Mouse (Mus musculus): ENCODE data around the gene Mrps7. TPM values are rescaled to one million over a fixed set of nuclear protein-coding genes. Genes with fewer than 3 reads are reported as not detected.

Gene Mrps7
- polyA plus RNA-seq, 1 experiment from 2014 or later = 103 TPM

DNA sequence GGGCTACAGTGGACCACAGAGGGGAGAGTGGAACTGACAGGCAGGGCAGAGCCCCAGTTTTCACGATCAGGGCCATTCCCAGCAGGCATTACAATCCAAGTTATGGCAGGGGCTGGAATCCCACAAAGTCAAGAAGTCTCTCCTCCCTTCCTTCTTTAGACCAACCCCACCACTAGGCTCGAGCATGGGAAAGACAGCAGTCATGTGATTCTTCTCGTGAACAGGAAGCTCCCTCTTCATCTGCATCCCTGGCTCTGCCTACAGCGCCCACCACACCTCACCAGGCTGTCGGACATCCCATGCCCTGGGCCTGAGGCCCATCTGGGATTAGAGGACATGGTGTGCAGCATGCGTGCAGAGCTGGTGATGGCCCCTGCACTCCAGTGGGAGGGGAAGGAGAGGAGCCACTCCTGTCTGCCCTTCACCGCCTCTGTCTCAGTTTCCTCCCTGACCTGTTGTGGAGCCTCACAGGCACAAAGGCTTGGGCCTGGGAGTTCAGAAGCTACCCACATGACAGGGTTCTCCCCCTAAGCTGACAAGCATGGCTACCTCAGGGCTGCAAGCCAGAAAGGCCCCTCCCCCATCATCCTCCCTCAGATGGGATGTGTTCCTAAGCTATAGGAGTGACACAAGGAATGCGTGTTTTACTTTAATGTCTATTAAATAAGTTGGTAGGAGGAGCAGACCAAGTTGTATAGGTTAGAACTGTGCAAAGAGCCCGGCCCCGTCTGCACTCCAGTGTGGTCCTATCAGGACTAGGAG lies 10.8 kb downstream of the Mrps7 start:
- 85% methylated on average over 10 of the region's 10 CpGs for WGBS
- H3K4me3 ChIP-seq (ENCODE audit: low read length) = no peak overlapping the region
- no peak for ATAC-seq
- no peak overlapping the region for H3K27ac ChIP-seq (ENCODE audit: low read length)
- H3K36me3 ChIP-seq (ENCODE audit: control insufficient read depth, insufficient read depth, low read length) = no peaks in the 10 kb centered on the region
- H3K9me3 ChIP-seq (ENCODE audit: control insufficient read depth, low read length) = no peaks in the 10 kb centered on the region
- H3K9ac ChIP-seq (ENCODE audit: low read depth, low read length) = no peak overlapping the region
- H3K4me2 ChIP-seq (ENCODE audit: low read depth, low read length) = no peak overlapping the region
- H3K4me1 ChIP-seq (ENCODE audit: control insufficient read depth, insufficient read depth, low read length) = peaks cover 15% of the 10 kb centered on the region
- H3K27me3 ChIP-seq (replicated peaks; ENCODE audit: control insufficient read depth, insufficient read depth, low read length) = no peaks in the 10 kb centered on the region

DNA sequence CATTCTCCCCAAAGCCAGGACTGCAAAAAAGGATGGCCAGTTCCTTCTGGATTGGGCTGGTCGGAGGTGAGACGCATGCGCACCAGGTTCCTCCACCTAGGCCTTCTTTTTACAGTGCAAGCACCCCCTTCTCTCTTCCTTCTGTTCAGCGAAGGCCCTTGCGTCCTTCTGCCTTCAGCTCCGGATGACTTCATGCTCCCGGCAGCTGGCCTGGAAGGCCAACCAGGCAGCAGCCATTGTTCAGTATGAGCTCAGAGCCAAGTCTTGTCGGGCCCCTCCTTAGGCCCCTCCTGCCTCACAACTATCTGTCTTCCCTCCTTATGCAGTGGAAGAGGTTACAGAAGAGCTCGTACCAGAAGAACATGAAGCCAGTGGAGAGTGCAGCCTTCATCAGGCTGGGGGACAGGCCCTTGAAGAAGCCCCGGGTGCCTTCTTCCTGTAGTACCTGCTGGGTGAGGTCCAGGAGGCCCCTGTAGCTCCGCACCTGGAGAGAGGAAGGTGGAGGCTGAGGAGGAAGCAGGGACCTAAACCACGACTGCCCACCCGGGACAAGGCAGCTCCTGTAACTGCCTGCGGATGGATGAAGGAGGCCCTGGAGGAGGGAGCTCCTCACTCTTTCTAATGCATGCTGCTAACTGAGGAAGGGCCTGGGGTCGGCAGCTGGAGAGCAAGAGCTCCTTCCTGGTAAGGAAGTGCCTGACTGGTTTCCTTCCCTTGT lies 11.5 kb downstream of the Mrps7 start:
- Histone ChIP-seq H3K9me3 (ENCODE audit: control insufficient read depth, low read length) (no peaks in the 10 kb centered on the region), H3K9ac (ENCODE audit: low read depth, low read length) (peak overlapping the region; percentile 49), H3K27me3 (replicated peaks; ENCODE audit: control insufficient read depth, insufficient read depth, low read length) (no peaks in the 10 kb centered on the region), H3K4me1 (ENCODE audit: control insufficient read depth, insufficient read depth, low read length) (peaks cover 15% of the 10 kb centered on the region), H3K4me2 (ENCODE audit: low read depth, low read length) (no peak overlapping the region), H3K4me3 (ENCODE audit: low read length) (no peak overlapping the region), H3K36me3 (ENCODE audit: control insufficient read depth, insufficient read depth, low read length) (0 out of 2 replicates have a peak, but pooled peaks cover 3% of the 10 kb centered on the region), H3K27ac (ENCODE audit: low read length) (peak overlapping the region; percentile 15; the same call in 1 of the 2 replicates)
- no peak for ATAC-seq
- WGBS = 73% methylated on average over 15 of the region's 15 CpGs

DNA sequence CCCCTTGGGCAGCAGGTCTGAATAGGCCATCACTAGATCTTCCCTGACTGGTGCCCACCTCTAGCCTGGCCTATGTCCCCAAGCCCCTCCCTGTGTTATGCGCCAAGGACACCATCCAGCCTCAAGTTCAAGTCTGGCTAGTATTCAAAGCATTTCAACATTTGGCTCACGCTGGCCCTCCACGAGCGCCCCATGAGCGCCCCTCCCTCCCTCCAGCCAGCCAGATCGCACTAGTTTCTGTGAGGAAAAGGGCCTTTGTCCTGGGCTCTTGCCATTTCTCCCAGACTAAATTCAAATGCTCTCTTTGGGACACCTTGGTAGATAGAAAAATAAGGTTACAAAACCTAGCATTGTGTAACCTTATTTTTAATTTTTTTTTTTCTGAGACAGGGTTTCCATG lies 12.2 kb downstream of the Mrps7 start:
- H3K9ac ChIP-seq (ENCODE audit: low read depth, low read length) = 0 out of 2 replicates have a peak overlapping the region, but pooled peaks have one; percentile 49
- 90% methylated on average over 6 of the region's 6 CpGs for whole genome bisulfite sequencing
- H3K27me3 ChIP-seq (replicated peaks; ENCODE audit: control insufficient read depth, insufficient read depth, low read length) = no peaks in the 10 kb centered on the region
- ATAC-seq = no peak
- no peak overlapping the region for H3K4me3 ChIP-seq (ENCODE audit: low read length)
- no peaks in the 10 kb centered on the region for H3K9me3 ChIP-seq (ENCODE audit: control insufficient read depth, low read length)
- H3K4me2 ChIP-seq (ENCODE audit: low read depth, low read length) = no peak overlapping the region
- H3K27ac ChIP-seq (ENCODE audit: low read length) = peak overlapping the region; percentile 15; the same call in 1 of the 2 replicates
- peaks cover 15% of the 10 kb centered on the region for H3K4me1 ChIP-seq (ENCODE audit: control insufficient read depth, insufficient read depth, low read length)
- H3K36me3 ChIP-seq (ENCODE audit: control insufficient read depth, insufficient read depth, low read length) = peaks cover 7% of the 10 kb centered on the region; the same call in 1 of the 2 replicates

DNA sequence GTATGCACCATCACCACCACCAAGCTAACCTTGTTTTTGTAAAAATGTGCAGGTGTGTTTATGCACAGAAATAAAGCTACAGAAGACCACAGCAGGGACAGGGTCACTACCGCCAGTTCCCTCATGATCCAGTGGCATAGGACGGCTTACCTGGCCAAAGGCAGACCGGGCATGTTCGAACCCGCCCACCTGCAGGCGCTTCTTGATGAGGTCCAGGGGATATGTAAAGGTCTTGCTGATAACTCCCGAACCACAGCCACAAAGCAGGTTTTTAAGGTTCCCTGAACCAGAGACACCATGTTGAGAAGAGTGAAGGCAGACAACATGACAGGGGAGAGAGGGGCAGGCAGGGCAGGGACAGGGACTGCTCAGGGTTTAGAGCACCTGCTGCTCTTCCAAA lies 12.6 kb downstream of the Mrps7 start:
- Histone ChIP-seq H3K4me2 (ENCODE audit: low read depth, low read length) (no peak overlapping the region), H3K9me3 (ENCODE audit: control insufficient read depth, low read length) (no peaks in the 10 kb centered on the region), H3K4me3 (ENCODE audit: low read length) (no peak overlapping the region), H3K4me1 (ENCODE audit: control insufficient read depth, insufficient read depth, low read length) (peaks cover 15% of the 10 kb centered on the region), H3K36me3 (ENCODE audit: control insufficient read depth, insufficient read depth, low read length) (peaks cover 7% of the 10 kb centered on the region; the same call in 1 of the 2 replicates), H3K27me3 (replicated peaks; ENCODE audit: control insufficient read depth, insufficient read depth, low read length) (no peaks in the 10 kb centered on the region), H3K9ac (ENCODE audit: low read depth, low read length) (no peak overlapping the region), H3K27ac (ENCODE audit: low read length) (no peak overlapping the region)
- WGBS = 92% methylated on average over 7 of the region's 7 CpGs
- ATAC-seq = no peak

DNA sequence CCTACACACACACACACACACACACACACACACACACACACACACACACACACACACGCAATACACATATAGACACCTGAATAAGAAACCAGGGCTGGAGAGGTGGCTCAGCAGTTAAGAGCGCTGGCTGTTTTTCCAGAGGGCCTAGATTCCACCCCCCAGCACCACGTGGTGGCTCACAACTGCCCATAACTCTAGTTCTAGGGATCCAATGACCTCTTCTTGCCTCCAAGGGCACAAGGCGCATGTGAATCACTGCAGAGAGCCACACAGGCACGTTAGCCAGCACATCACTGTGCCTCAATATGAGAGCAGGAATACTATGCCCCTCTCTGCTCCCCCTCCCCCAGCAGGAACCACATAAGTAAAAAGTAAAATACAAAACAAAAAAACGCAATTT lies 13.2 kb downstream of the Mrps7 start:
- no peak for ATAC-seq
- WGBS = 81% methylated on average over 6 of the region's 6 CpGs

DNA sequence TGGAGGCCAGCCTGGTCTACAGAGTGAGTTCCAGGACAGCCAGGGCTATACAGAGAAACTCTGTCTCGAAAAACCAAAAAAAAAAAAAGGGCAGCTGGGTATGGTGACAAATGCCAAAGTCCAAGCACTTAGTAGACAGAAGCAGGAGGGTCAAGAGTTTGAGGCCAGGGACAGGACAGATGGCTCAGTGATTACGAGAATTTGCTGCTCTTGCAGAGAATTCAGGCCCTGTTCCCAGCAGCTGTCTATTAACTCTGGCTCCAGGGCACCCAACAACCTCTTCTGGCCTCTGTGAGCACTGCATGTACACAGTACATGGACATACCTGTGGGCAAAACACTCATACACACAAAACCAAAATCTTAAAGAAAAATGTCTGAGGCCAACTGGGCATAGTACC lies 14.3 kb downstream of the Mrps7 start:
- Histone ChIP-seq H3K9ac (ENCODE audit: low read depth, low read length) (no peak overlapping the region), H3K4me3 (ENCODE audit: low read length) (no peak overlapping the region), H3K36me3 (ENCODE audit: control insufficient read depth, insufficient read depth, low read length) (peaks cover 12% of the 10 kb centered on the region), H3K4me1 (ENCODE audit: control insufficient read depth, insufficient read depth, low read length) (peaks cover 8% of the 10 kb centered on the region), H3K27ac (ENCODE audit: low read length) (no peak overlapping the region), H3K27me3 (replicated peaks; ENCODE audit: control insufficient read depth, insufficient read depth, low read length) (no peaks in the 10 kb centered on the region), H3K9me3 (ENCODE audit: control insufficient read depth, low read length) (no peaks in the 10 kb centered on the region), H3K4me2 (ENCODE audit: low read depth, low read length) (no peak overlapping the region)
- WGBS = 82% methylated on average over 2 of the region's 2 CpGs
- no peak for ATAC-seq

More for the DNA sequence above, 13.2 kb downstream of the Mrps7 start:
- Histone ChIP-seq H3K9ac (ENCODE audit: low read depth, low read length) (no peak overlapping the region), H3K27me3 (replicated peaks; ENCODE audit: control insufficient read depth, insufficient read depth, low read length) (no peaks in the 10 kb centered on the region), H3K4me1 (ENCODE audit: control insufficient read depth, insufficient read depth, low read length) (peaks cover 10% of the 10 kb centered on the region), H3K4me2 (ENCODE audit: low read depth, low read length) (no peak overlapping the region), H3K27ac (ENCODE audit: low read length) (no peak overlapping the region), H3K4me3 (ENCODE audit: low read length) (no peak overlapping the region), H3K9me3 (ENCODE audit: control insufficient read depth, low read length) (no peaks in the 10 kb centered on the region), H3K36me3 (ENCODE audit: control insufficient read depth, insufficient read depth, low read length) (peaks cover 7% of the 10 kb centered on the region; the same call in 1 of the 2 replicates)

DNA sequence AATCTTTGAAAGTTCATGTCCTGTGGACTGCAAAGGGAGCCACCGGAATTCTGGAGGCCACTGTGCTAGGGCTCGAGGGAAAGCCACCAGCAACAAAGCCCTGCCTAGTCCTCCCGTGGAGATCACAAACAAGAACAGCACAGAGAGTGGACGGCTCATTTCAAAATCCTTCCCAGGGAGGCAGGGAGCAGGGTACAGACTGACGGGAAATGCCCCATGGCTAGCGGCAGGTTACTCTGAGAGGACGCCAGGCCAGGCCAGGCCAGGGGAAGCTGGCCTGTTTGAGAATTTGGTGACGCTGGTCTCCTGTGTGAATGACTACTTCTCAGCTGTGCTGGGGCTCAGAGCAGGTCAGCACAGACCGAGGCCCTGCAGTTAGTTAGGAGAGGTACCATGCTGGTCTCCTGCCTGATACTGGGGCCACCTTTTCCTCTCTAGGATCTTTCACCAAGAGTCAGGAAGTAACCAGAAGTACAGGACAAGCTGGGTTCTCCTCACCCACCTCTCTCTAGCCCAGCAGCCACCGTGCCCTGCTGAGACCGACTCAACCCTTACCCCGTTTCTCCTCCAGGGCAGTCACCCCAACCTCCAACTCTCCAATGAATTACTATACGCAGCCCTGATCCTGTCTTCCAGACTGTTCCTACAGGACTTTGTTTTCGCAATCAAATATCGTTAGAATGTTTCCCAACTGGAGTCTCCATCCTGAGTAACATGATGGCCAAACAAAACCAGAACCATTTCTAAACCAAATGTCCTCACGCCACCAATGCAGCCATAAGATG lies 15.2 kb downstream of the Mrps7 start:
- Histone ChIP-seq H3K36me3 (ENCODE audit: control insufficient read depth, insufficient read depth, low read length) (peaks cover 13% of the 10 kb centered on the region), H3K27me3 (replicated peaks; ENCODE audit: control insufficient read depth, insufficient read depth, low read length) (no peaks in the 10 kb centered on the region), H3K9ac (ENCODE audit: low read depth, low read length) (no peak overlapping the region), H3K9me3 (ENCODE audit: control insufficient read depth, low read length) (no peaks in the 10 kb centered on the region), H3K4me3 (ENCODE audit: low read length) (no peak overlapping the region), H3K4me1 (ENCODE audit: control insufficient read depth, insufficient read depth, low read length) (peaks cover 1% of the 10 kb centered on the region), H3K27ac (ENCODE audit: low read length) (no peak overlapping the region), H3K4me2 (ENCODE audit: low read depth, low read length) (no peak overlapping the region)
- ATAC-seq = no peak
- 88% methylated on average over 16 of the region's 16 CpGs for WGBS

DNA sequence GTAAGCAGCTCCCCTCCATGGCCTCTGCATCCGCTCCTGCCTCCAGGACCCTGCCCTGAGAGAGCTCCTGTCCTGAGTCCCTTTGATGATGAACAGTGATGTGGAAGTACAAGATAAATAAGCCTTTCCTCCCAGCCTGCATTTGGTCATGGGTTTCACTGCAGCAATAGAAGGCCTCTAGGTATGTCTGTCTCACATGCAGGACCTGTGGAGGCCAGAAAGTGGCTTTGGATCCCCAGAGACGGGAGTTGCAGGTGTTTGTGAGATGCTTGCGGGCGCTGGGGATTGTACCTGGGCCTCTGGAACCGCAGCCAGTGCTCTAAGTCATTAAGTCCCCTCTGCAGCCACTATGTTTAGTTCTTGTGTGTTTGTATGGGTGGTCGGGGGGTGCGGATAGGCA lies 16.2 kb downstream of the Mrps7 start:
- no peaks in the 10 kb centered on the region for H3K9me3 ChIP-seq (ENCODE audit: control insufficient read depth, low read length)
- 93% methylated on average over 7 of the region's 7 CpGs for WGBS
- H3K36me3 ChIP-seq (ENCODE audit: control insufficient read depth, insufficient read depth, low read length) = peaks cover 13% of the 10 kb centered on the region
- H3K4me3 ChIP-seq (ENCODE audit: low read length) = no peak overlapping the region
- no peak overlapping the region for H3K27ac ChIP-seq (ENCODE audit: low read length)
- no peaks in the 10 kb centered on the region for H3K27me3 ChIP-seq (replicated peaks; ENCODE audit: control insufficient read depth, insufficient read depth, low read length)
- H3K4me2 ChIP-seq (ENCODE audit: low read depth, low read length) = no peak overlapping the region
- H3K4me1 ChIP-seq (ENCODE audit: control insufficient read depth, insufficient read depth, low read length) = no peaks in the 10 kb centered on the region
- H3K9ac ChIP-seq (ENCODE audit: low read depth, low read length) = no peak overlapping the region
- no peak for ATAC-seq

DNA sequence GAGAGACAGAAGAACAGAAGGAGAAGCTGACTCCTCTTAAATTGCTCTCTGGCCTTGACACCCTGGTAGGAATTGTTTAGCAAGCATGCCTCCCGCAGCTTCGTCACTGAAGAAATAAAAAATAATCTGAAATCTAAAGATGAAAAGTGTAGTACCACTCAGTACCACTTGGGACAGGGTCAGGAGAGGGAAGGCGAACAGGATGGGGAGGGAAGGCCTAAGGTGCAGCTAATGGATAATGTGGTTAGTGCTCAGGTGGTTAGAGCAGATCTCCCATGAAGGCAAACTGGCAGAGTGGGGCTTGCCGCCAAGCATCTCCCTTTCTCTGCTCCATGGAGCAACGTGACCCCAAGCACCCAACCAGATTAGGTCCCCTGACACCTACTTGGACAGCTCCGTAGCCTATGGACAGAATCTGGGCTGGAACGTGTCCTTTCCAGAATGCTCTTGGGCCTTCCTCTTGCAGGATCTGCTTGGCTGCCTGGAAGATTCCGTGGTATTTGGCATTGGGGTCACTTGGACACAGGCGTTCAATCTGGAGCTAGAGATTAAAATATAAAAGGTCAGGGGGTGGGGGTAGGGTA lies 19.9 kb downstream of the Mrps7 start:
- H3K9ac ChIP-seq (ENCODE audit: low read depth, low read length) = no peak overlapping the region
- H3K27me3 ChIP-seq (replicated peaks; ENCODE audit: control insufficient read depth, insufficient read depth, low read length) = no peaks in the 10 kb centered on the region
- no peak overlapping the region for H3K4me3 ChIP-seq (ENCODE audit: low read length)
- no peak overlapping the region for H3K4me2 ChIP-seq (ENCODE audit: low read depth, low read length)
- no peaks in the 10 kb centered on the region for H3K9me3 ChIP-seq (ENCODE audit: control insufficient read depth, low read length)
- WGBS = 77% methylated on average over 9 of the region's 9 CpGs
- no peak for ATAC-seq
- H3K27ac ChIP-seq (ENCODE audit: low read length) = no peak overlapping the region
- peaks cover 2% of the 10 kb centered on the region; the same call in 1 of the 2 replicates for H3K4me1 ChIP-seq (ENCODE audit: control insufficient read depth, insufficient read depth, low read length)
- H3K36me3 ChIP-seq (ENCODE audit: control insufficient read depth, insufficient read depth, low read length) = peaks cover 13% of the 10 kb centered on the region

Measured in intestine, embryonic 16.5 days (tissue).